Mouse (Mus musculus): ENCODE measurements at regions not wholly inside any gene's neighbourhood (a gene's known extent, or its start where the extent isn't known, plus 50 kb on each side); places are given as distances from the start of the nearest gene placed in this dataset.
"Not testable (repeated sequence)": the region's sequence is repeated elsewhere in the genome, so short reads cannot be mapped to it uniquely, and the experiment has no call there.

DNA sequence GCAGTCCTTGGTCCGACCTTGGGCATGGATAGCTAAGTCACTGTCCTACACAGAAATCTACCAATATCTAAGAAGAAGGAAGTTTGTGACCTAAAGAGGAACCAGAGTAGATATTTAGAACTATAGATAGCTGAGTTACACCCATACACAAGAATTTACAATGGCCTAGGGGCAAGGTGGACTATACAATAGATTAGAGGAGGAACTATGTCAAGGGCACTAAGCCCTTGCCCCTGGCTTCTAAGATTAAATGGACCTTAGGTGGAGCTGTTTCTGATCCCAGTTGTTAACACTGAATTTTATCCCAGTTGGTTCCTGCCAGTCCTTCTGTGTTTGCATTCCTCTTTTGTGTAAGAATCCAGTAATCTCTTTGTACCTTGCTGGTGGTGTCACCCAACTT is 1077.7 kb downstream of the Basp1 start:
- not testable (repeated sequence) for TF ChIP-seq EP300, CTCF (IDR thresholded peaks at IDR 0.05; ENCODE audit: low read depth)

All from heart, postnatal 0 days (tissue).